Mouse (Mus musculus): ENCODE data around the gene Gm11541. TPM values are rescaled to one million over a fixed set of nuclear protein-coding genes. Genes with fewer than 3 reads are reported as not detected.
A peak's percentile ranks its signal among the peaks of the same experiment; 100 is the strongest.

The Gm11541 gene
- not detected for total RNA-seq (2021)
- long read RNA-seq, experiment 1: 0 reads
- long read RNA-seq, experiment 2: 0 reads

DNA sequence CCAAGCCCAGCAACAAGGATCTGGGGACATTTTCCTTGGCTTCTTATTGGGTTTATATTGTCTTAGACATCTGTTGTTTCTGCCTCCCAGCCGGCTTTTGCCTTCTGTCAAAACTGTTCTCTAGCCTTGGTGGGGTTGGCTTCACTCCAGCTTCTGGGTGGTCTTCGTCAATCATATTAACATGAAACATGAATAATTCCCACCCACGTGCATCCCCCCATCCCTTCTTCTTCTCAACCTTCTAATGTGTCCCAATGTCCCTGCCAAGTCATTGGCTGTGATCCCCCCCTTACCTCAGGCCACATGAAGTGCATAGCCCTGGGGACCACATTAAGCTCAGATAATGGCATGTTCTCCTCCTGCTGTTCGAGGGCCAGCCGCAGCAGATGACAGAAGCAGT lies at the start of gene Gm11541:
Gene Gm11541 (minus strand): TSS at position 28 of the 400 bp plus-strand sequence.
- no peak for DNase-seq (ENCODE audit: low spot score in 2 of 2)

GRCm38 (mm10) chr11:94752946-94753713 lies 48.8 kb upstream of the Gm11541 start:
- DNase-seq (ENCODE audit: low spot score in 2 of 2): no peak

DNA sequence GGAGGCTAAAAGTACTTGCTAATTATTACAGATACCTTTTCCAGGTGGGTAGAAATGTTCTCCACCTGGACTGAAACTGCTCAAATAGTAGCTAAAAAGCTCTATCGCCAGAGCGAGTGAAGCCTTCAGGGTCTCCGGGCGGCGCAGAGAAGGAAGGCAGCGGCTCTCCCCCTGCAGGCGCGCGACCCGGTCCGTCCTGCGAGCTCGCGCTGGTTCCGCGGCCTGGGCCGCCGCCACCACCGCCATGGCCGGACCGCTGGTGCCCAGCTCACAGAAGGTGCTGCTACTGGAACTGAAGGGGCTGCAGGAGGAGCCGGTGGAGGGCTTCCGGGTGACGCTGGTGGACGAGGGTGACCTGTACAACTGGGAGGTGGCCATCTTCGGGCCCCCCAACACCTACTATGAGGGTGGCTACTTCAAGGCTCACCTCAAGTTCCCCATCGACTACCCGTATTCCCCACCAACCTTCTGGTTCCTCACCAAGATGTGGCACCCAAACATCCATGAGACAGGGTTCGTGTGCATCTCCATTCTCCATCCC lies 37.5 kb upstream of the Gm11541 start, which contains the start of gene Cdc34b:
Gene Cdc34b (plus strand): TSS at position 51 of the 541 bp plus-strand sequence.
- no peak for DNase-seq (ENCODE audit: low spot score in 2 of 2)

- DNase-seq (ENCODE audit: low spot score in 2 of 2): no peak
Measured at GRCm38 (mm10) chr11:94735746-94736145, 31.4 kb upstream of the Gm11541 start.

DNA sequence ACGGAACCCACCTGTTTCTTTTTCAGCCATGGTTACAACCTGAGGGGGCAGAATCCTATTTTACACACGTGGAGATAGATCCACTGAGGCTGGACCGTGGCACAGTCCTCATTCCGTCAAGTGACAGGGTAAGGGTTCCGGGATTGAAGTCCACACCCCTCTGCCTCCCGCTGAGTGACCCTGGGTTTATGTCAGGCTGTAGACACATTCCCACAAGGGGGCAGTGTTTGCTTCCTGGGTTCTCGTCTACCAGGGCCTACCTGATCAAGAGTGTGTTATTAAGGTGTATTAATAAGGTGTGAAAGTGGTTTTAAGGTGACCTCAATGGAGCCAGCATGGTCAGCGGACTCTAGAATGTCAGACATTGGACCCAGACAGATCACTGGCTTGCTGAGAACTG lies 28.5 kb upstream of the Gm11541 start:
- no peak for DNase-seq (ENCODE audit: low spot score in 2 of 2)

DNA sequence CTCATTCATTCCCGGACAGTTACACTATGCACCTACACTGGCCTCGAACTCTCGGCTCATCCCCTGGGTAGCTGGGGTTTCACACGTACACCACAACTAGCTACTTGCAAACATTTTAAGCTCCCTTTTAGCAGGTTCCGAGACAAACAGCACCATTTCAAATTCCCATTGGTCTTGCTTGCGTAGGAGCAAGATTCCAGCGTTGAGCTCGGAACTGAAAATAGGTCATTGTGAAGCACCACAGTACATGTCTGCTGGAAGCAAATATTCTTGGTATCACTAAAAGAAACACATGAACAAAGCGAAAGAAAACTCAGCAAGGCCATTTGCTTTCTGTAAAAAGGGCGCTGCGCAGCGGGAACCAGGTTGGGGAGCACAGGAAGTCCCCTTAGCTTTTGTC lies 26.9 kb upstream of the Gm11541 start:
- DNase-seq (ENCODE audit: low spot score in 2 of 2): peak in 1 of 2 experiments; percentile 10

DNA sequence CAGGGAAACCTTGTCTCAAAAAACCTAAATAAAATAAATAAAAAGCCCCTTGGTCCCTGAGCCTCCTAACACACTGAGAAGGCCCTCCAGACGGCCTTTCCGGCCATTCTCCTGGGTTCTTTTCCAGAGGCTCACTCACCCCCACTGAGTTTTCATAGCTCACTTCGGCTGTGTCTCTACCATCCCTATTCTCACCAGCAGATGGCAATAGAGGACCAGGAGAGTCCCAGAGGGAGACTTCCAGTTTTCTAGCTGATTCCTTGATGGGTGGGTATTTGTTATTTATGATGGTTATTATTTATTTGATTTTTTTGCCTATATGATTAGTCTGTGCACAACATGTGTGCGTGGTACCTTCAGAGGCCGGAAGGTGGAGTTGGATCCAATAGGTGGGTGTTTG lies 26.0 kb upstream of the Gm11541 start:
- DNase-seq (ENCODE audit: low spot score in 2 of 2): peak; percentile 69 to 83

DNA sequence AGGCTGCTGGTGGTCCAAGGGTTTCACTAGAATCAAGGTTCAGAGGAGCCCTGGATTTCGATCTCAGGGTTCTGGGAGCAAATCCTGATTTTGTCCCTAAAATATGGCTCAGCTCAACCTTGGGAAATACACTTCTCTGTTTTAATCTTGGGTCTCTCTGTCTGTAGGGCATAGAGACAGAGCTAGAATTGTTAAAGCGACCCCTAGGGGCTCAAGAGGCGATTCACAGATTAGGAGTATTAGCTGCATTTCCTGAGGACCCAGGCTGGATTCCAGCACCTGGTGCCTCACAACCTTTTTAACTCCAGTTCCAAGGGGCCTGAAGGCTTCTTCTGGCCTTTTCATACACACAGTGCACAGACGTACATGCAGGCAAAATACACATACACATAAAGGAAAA lies 25.3 kb upstream of the Gm11541 start:
- DNase-seq (ENCODE audit: low spot score in 2 of 2): no peak

GRCm38 (mm10) chr11:94728545-94728944 lies 24.2 kb upstream of the Gm11541 start:
- no peak for DNase-seq (ENCODE audit: low spot score in 2 of 2)

DNA sequence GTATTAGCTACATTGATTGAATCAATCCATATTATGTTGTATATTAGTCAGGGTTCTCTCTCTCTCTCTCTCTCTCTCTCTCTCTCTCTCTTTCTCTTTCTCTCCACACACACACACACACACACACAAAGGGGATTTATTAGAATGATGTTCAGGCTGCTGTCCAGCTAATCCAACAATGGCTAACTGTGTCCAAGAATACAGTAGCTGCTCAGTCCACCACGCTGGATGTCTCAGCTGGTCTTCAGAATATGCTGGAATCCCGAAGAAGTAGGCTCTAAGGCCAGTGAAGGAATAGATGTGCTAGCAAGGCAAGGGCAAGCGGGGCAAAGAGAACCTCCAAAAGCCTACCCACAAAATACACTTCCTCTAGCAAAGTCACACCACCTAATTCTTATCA lies 23.0 kb upstream of the Gm11541 start:
- DNase-seq (ENCODE audit: low spot score in 2 of 2): no peak

DNA sequence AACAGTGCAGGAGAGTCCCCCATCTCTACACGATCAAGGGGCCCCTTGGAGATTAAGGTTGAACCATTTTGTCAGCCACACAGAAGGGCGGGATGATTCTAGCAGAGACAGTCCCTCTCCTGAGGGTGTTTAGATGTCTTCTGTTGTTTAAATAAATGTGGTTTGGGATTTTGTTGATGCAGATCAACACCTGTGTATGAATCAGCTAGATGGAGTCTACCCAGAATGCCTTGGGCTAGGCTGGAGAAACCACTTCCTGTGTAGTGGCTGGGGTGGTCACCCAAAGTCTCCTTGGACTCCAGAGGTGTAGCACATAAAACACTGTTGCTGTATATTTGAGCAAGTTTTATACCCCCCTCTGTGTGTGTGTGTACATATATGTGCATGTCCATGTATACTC lies 14.9 kb upstream of the Gm11541 start:
- DNase-seq (ENCODE audit: low spot score in 2 of 2): no peak

GRCm38 (mm10) chr11:94718113-94718909 lies 14.0 kb upstream of the Gm11541 start:
- DNase-seq (ENCODE audit: low spot score in 2 of 2): no peak

- no peak for DNase-seq (ENCODE audit: low spot score in 2 of 2)
Measured at GRCm38 (mm10) chr11:94717239-94717638, 12.9 kb upstream of the Gm11541 start.

DNA sequence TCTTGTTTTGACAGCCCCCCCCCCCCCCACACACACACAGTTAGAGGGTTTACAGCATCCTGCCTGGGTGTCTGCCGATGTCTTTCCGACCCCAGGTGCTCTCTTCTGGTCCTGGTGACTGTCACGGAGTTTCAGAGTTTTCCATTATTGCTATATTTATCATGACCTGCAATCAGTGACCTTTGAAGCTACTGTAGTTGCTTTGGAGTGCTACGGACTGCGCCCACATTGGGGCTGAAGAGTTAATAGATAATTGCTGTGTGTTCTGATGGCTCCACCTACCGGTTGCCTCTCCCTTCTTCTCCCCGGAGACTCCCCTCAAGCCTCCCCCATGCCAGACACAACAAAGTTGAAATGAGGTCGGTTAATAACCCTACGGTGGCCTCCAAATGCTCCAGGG lies 12.5 kb upstream of the Gm11541 start:
- DNase-seq (ENCODE audit: low spot score in 2 of 2): no peak

DNA sequence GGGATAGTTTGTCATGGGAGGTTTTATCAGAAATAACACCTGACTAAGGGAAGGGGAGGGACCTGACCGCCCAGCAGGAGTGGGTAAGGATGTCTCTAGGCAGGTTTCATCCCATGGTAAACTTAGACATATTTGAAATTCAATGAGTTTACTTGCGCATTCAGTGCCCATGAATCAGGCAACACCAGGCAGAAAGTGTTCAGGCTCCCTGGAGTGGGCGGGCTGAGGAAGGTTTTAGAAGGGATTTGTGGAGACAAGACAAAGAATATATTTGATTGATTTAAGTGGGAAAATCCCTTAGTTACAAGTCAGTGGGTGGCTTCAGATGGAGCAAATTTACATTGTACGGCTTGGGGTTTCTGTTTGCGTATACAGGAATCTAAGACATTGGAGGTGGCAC lies 11.3 kb upstream of the Gm11541 start:
- peak; percentile 25 to 38 for DNase-seq (ENCODE audit: low spot score in 2 of 2)

- DNase-seq (ENCODE audit: low spot score in 2 of 2): no peak
Measured at GRCm38 (mm10) chr11:94713246-94713860, 9.1 kb upstream of the Gm11541 start.

- DNase-seq (ENCODE audit: low spot score in 2 of 2): no peak
Measured at GRCm38 (mm10) chr11:94704020-94704419, 279 bp downstream of the Gm11541 start.

GRCm38 (mm10) chr11:94702216-94702610 lies 2.1 kb downstream of the Gm11541 start:
- DNase-seq (ENCODE audit: low spot score in 2 of 2): no peak

GRCm38 (mm10) chr11:94701401-94702215 lies 2.7 kb downstream of the Gm11541 start:
- no peak for DNase-seq (ENCODE audit: low spot score in 2 of 2)

GRCm38 (mm10) chr11:94699399-94699798 lies 4.9 kb downstream of the Gm11541 start:
- DNase-seq (ENCODE audit: low spot score in 2 of 2): no peak

Measured in left cerebral cortex, adult 18-20 months (tissue).